Mouse (Mus musculus): ENCODE results near the gene Nfatc3.

DNA sequence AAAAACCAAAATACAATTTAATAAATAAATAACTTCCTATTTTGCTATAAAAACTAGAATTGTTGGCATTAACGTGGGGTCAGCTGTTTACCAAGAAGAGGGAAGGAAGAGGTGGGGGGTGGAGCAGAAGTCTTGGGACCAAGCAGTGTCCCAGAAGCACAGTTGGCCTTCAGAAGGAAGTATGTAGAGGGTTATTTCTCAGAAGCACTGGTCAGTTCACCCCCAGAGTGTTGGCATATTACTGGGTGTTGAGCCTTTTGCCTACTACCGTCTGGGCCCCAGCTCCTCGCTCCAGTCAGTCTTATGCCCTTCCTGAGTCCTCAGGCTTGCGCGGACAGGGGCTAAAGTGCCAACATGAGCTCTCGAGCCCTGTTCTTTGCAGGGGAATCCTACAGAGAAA, 90.4 kb downstream of the Nfatc3 start:
- TF ChIP-seq POLR2AphosphoS5 (IDR thresholded peaks at IDR 0.05; ENCODE audit: insufficient replicate concordance, low read depth, low read length): no peak
- TF ChIP-seq CTCF (IDR thresholded peaks at IDR 0.05; ENCODE audit: low read depth, low read length): no peak
- TF ChIP-seq GATA1 (IDR thresholded peaks at IDR 0.05; ENCODE audit: borderline replicate concordance, low read length): no peak

All from G1E (cell line).